Mouse (Mus musculus): ENCODE results near the gene Grpel1.

- TF ChIP-seq EP300 (IDR thresholded peaks at IDR 0.05; ENCODE audit: low read depth) (no peak), CTCF (IDR thresholded peaks at IDR 0.05; ENCODE audit: low read depth) (peak; percentile 49)
Measured at GRCm38 (mm10) chr5:36481114-36481513, 16.3 kb downstream of the Grpel1 start.

Measured in liver, postnatal 0 days (tissue).